Mouse (Mus musculus) kidney, postnatal 14 days (tissue): ENCODE results near the gene Zfhx2.

Experiments
- DNase-seq: peaks from one replicate; pipeline ENCODE4 v3.0.0; 2022; ENCODE audit warnings: mixed read lengths

Zfhx2 gene

DNA sequence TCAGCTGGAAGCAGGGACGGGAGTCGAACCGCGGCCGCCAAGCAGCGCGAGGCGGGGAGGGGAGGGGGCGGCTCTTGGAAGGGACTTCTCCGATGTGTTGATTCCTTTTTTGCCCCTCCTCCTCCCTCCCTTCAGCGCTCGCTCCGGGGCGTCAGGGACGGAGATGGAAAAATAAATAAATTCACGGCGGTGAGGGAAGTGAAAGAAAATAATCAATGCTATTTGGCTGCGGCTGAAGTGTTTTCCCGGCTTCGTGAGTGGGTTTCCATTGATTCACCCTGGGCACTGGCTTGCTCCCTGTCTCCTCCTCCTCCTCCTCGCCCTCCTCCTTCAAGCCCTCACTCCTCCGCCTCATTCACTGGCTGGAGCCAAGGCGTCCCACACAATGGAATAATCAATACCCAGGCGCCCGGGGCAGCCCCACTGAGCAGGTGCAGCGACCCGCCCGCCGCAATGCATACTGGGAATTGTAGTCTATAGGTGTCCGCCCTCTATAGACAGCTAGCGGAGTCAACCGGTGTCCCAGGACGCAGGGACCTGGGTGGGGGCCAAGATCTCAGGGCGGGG lies at the start of gene Zfhx2:
Zfhx2 (minus strand) TSS at position 314 of the 567 bp plus-strand sequence.
- peak; percentile 95 for DNase-seq

DNA sequence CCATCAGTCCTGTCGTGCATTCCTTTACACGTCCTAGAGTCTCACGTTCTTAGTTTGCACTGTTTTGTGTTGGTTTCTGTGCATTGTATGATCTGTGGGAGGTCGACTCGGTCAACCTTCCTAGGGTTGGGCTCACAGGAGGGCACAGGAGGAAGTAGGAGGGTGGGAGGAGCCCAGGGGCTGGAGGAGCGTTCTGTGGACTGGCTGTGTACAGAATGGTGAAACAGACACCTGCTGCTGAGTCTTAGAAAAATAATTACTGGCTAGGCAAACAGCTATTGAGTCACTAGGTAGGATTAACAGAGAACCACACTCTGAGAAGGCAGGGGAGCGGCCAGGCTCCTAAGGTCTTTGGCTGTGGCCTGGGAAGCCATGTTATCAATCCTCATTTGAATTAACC lies 47.2 kb upstream of the Zfhx2 start:
- DNase-seq: no peak

GRCm38 (mm10) chr14:55135676-55136075 lies 43.6 kb upstream of the Zfhx2 start:
- DNase-seq: no peak

- DNase-seq: no peak
These were observed 34.4 kb upstream of the Zfhx2 start for GRCm38 (mm10) chr14:55126521-55126920.

DNA sequence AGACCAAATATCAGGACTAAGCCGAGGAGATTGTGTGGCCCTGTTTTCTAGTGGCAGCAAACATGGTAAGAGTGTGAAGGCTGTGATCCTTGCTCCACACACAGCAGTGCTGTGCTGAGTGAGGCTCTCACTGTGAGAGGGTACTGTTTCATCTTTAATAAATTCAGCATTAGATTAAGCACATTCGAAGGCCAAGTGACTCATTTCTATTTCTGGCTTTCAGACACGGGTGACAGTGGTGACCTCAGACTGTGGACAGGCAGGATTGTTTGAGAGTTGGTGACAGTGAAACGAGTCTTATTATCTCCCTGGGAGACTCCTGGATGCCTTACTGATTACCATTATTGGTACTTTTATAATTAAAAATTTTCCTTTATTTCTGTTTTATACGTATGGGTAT lies 33.6 kb upstream of the Zfhx2 start:
- no peak for DNase-seq

GRCm38 (mm10) chr14:55122359-55122758 lies 30.2 kb upstream of the Zfhx2 start:
- DNase-seq: no peak

- DNase-seq: peak; percentile 86
These were observed 29.8 kb upstream of the Zfhx2 start for GRCm38 (mm10) chr14:55121947-55122346.

- no peak for DNase-seq
These were observed 27.5 kb upstream of the Zfhx2 start for GRCm38 (mm10) chr14:55119421-55120134.

DNA sequence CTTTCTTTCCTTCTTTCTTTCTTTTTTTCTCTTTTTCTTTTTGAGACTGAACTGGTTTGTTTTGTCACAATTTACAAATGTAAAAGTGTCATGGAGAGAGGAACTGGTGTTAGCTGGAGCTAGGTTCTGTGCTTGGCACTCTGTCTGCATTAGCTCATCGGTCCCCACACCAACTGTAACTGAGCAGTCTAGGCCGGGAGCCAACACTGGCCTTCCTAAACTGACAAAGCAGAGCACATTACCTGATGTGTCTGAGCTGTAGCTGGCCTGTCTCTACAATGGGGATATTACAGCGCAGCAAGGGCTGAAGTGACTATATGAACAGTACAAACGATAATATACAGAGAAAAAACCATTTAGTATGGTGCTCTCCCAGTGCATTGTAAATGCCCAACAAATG lies 26.7 kb upstream of the Zfhx2 start:
- DNase-seq: no peak

GRCm38 (mm10) chr14:55116425-55117200 lies 24.5 kb upstream of the Zfhx2 start, which contains the start of gene Jph4:
TSS of gene Jph4 (minus strand) at chr14:55116935.
- no peak for DNase-seq

- DNase-seq: no peak
These were observed 23.7 kb upstream of the Zfhx2 start for GRCm38 (mm10) chr14:55115846-55116245.

GRCm38 (mm10) chr14:55114759-55115701 lies 22.9 kb upstream of the Zfhx2 start:
- peak; percentile 62 for DNase-seq

DNA sequence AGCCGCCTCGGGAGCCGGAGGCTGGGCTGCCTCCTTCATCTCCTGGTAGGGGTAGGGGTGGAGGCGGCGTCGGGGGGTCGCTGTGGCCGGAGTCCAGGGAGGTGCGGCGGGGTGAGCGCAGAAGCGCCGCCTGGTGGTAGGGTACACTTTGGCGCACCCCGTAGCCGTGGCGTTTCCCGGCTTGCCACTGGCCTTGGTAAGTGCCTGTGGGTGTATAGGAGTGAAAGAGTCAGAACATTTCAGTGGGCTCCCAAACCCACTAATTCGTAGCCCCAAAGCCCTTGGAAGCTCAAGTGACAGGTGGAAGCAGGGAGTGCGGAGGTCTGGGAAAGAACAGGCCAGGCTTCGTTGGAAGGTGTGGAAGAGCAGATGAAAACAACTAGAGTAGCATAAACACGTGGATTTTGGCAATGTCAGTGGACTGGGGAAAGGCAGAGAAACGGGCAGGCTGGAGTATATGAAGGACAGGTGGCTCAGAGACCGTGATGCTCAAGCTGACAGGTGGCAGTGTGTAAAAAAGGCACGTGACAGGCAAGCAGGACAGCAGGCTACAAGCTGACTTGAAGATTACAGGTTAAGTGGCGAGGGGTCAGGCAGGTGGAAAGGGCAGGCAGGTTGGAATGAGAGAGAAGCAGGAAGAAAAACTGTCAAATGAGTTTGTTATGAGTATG lies 22.0 kb upstream of the Zfhx2 start:
- DNase-seq: no peak

DNA sequence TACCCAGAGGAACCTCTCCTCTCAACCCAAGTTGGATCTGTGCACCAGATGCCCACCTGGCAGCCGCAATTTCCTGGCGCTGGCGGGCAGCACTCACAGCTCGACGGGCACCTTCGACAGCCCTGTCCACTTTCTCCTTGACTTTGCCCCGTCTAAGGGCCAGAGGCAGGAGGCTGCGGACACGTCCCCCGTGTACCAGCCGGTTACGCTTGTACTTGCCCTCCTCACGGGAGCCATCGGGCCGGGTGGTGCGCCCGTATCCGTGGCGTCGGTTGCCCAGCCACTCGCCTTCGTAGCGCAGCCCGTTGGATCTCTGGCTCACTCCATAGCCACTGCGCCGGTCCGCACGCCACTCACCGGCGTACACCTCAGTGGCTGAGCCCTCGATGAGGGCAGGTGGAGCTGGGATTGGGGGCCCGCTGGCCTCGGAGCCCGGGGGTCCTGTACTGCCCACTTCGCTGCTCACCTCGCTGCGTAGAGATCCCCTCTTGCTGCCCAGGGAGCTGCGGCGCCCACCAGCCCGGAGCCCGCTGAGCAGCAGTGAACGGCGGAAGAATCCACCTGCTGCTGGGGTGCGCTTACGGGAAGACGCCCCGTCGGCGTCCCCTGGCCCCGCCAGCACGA lies 21.3 kb upstream of the Zfhx2 start:
- DNase-seq: no peak

- DNase-seq: no peak
These were observed 19.6 kb upstream of the Zfhx2 start for GRCm38 (mm10) chr14:55111720-55112119.

GRCm38 (mm10) chr14:55110076-55110475 lies 18.0 kb upstream of the Zfhx2 start:
- no peak for DNase-seq

- no peak for DNase-seq
These were observed 17.1 kb upstream of the Zfhx2 start for GRCm38 (mm10) chr14:55109048-55109873.

DNA sequence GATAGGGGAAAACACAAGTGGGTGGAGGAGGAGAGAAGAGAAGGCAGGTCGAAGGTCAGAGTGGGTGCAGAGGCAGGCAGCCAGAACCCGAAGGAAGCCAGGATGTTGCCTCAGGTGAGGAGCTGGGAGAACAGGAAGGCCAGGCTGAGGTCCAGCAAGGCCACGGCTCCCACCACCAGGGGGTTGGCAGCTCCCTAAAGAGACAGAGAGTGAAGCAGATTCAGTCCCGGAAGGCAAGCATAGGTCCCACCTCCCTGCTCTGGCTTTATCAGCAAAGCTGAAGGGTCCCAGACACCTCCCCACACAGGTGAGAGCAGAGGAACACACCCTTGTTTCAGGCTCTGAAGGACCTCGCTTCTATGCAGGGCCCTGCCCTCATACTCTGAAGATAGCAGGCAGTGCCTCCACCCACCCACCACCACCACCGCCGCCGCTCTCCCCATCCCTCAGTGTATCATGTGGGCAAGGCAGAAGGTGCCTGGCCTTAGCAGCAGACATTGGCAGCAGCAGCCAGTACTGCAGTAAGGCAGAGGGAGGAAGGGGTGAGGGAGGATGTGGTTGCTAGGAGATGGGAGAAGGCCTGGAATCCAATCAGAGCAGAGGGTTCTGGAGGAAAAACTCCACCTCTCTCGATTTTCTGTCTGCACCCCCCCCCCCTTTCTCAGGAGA lies 16.2 kb upstream of the Zfhx2 start:
- no peak for DNase-seq

DNA sequence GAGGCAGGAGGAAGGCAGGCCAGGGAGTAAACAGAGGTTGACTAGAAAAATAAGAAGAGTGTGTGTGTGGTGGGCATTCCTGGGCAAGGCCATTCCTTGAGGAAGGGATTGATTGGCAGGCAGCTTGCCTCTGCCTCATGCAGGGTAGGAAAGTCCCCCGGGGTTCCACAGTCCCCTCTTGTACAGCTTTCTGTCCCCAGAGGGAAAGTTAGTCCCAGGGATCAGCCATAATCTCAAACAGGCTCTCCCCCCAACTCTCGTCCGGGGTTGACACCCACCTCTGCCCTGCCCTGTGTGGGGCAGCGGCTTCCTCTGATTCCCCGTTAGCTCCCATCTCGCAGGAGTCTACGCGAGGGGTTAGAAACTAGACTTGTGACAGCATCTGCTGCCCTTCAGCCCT lies 14.9 kb upstream of the Zfhx2 start:
- DNase-seq: no peak
